Mouse (Mus musculus): Measurements from ENCODE around the gene Pms1. TPM values are rescaled to one million over a fixed set of nuclear protein-coding genes. Genes with fewer than 3 reads are reported as not detected.
"Not testable (repeated sequence)": the region's sequence is repeated elsewhere in the genome, so short reads cannot be mapped to it uniquely, and the experiment has no call there.

The Pms1 gene
- polyA plus RNA-seq, 1 experiment from 2014 or later: 20.1 TPM

- ATAC-seq (replicated peaks; ENCODE audit: low FRiP score) (peak; percentile 47; the same call in 1 of the 2 replicates), DNase-seq (ENCODE audit: low spot score) (no peak)
- Histone ChIP-seq H3K9me3 (ENCODE audit: control insufficient read depth, low read length) (no peaks in the 10 kb centered on the region), H3K4me1 (replicated peaks; ENCODE audit: control insufficient read depth, insufficient read depth, low read length) (0 out of 2 replicates have a peak, but pooled peaks cover 3% of the 10 kb centered on the region), H3K27me3 (replicated peaks; ENCODE audit: control insufficient read depth, insufficient read depth, low read length) (no peaks in the 10 kb centered on the region), H3K36me3 (ENCODE audit: control insufficient read depth, insufficient read depth, low read length) (peaks cover 11% of the 10 kb centered on the region), H3K9ac (ENCODE audit: low read depth, low read length) (no peak overlapping the region), H3K4me3 (ENCODE audit: low read depth, low read length) (no peak overlapping the region), H3K4me2 (no peak overlapping the region), H3K27ac (ENCODE audit: low read depth, low read length) (no peak overlapping the region)
- 87% methylated on average over 4 of the region's 4 CpGs for WGBS
Measured at GRCm38 (mm10) chr1:53321662-53322344, 25.0 kb upstream of the Pms1 start.

- Histone ChIP-seq H3K27ac (ENCODE audit: low read depth, low read length) (peak within 1 kb of the TSS; percentile 66), H3K9ac (ENCODE audit: low read depth, low read length) (peak within 1 kb of the TSS; percentile 75), H3K4me1 (replicated peaks; ENCODE audit: control insufficient read depth, insufficient read depth, low read length) (no peaks in the 10 kb centered on the region), H3K27me3 (replicated peaks; ENCODE audit: control insufficient read depth, insufficient read depth, low read length) (no peaks in the 10 kb centered on the region), H3K4me2 (peak within 1 kb of the TSS; percentile 64), H3K4me3 (ENCODE audit: low read depth, low read length) (peak within 1 kb of the TSS; percentile 67), H3K36me3 (ENCODE audit: control insufficient read depth, insufficient read depth, low read length) (peaks cover 8% of the 10 kb centered on the region), H3K9me3 (ENCODE audit: control insufficient read depth, low read length) (no peaks in the 10 kb centered on the region)
- peak; percentile 94 for ATAC-seq (replicated peaks; ENCODE audit: low FRiP score)
- DNase-seq (ENCODE audit: low spot score): peak; percentile 82
- 3% methylated on average over 27 of the region's 27 CpGs for WGBS
Measured at GRCm38 (mm10) chr1:53312989-53313967, 16.5 kb upstream of the Pms1 start, which contains the start of gene Osgepl1. Osgepl1 (plus strand) TSS chr1:53313624.

- no peaks in the 10 kb centered on the region for H3K9me3 ChIP-seq (ENCODE audit: control insufficient read depth, low read length)
- H3K4me3 ChIP-seq (ENCODE audit: low read depth, low read length): no peak overlapping the region
- DNase-seq (ENCODE audit: low spot score) (no peak), ATAC-seq (replicated peaks; ENCODE audit: low FRiP score) (no peak)
- H3K4me2 ChIP-seq: no peak overlapping the region
- no peak overlapping the region for H3K27ac ChIP-seq (ENCODE audit: low read depth, low read length)
- peaks cover 2% of the 10 kb centered on the region; the same call in 1 of the 2 replicates for H3K36me3 ChIP-seq (ENCODE audit: control insufficient read depth, insufficient read depth, low read length)
- no peak overlapping the region for H3K9ac ChIP-seq (ENCODE audit: low read depth, low read length)
- 80% methylated on average over 4 of the region's 4 CpGs for WGBS
- peaks cover 5% of the 10 kb centered on the region for H3K4me1 ChIP-seq (replicated peaks; ENCODE audit: control insufficient read depth, insufficient read depth, low read length)
- H3K27me3 ChIP-seq (replicated peaks; ENCODE audit: control insufficient read depth, insufficient read depth, low read length): no peaks in the 10 kb centered on the region
Measured at GRCm38 (mm10) chr1:53300506-53300905, 3.7 kb upstream of the Pms1 start.

GRCm38 (mm10) chr1:53291197-53291596 is 5.6 kb downstream of the Pms1 start:
- Histone ChIP-seq H3K4me2 (no peak overlapping the region), H3K36me3 (ENCODE audit: control insufficient read depth, insufficient read depth, low read length) (no peaks in the 10 kb centered on the region), H3K27ac (ENCODE audit: low read depth, low read length) (no peak overlapping the region), H3K9ac (ENCODE audit: low read depth, low read length) (no peak overlapping the region), H3K9me3 (ENCODE audit: control insufficient read depth, low read length) (no peaks in the 10 kb centered on the region), H3K4me1 (replicated peaks; ENCODE audit: control insufficient read depth, insufficient read depth, low read length) (no peaks in the 10 kb centered on the region), H3K27me3 (replicated peaks; ENCODE audit: control insufficient read depth, insufficient read depth, low read length) (no peaks in the 10 kb centered on the region), H3K4me3 (ENCODE audit: low read depth, low read length) (no peak overlapping the region)
- no peak for DNase-seq (ENCODE audit: low spot score)
- 82% methylated on average over 3 of the region's 3 CpGs for WGBS
- no peak for ATAC-seq (replicated peaks; ENCODE audit: low FRiP score)

GRCm38 (mm10) chr1:53272646-53273045 is 24.2 kb downstream of the Pms1 start:
- no peak overlapping the region for H3K9ac ChIP-seq (ENCODE audit: low read depth, low read length)
- H3K36me3 ChIP-seq (ENCODE audit: control insufficient read depth, insufficient read depth, low read length): peaks cover 2% of the 10 kb centered on the region; the same call in 1 of the 2 replicates
- H3K27me3 ChIP-seq (replicated peaks; ENCODE audit: control insufficient read depth, insufficient read depth, low read length): no peaks in the 10 kb centered on the region
- ATAC-seq (replicated peaks; ENCODE audit: low FRiP score) (no peak), DNase-seq (ENCODE audit: low spot score) (no peak)
- H3K9me3 ChIP-seq (ENCODE audit: control insufficient read depth, low read length): no peaks in the 10 kb centered on the region
- H3K4me2 ChIP-seq: no peak overlapping the region
- no peaks in the 10 kb centered on the region for H3K4me1 ChIP-seq (replicated peaks; ENCODE audit: control insufficient read depth, insufficient read depth, low read length)
- H3K27ac ChIP-seq (ENCODE audit: low read depth, low read length): no peak overlapping the region
- no peak overlapping the region for H3K4me3 ChIP-seq (ENCODE audit: low read depth, low read length)

- no peak for ATAC-seq (replicated peaks; ENCODE audit: low FRiP score)
- H3K27ac ChIP-seq (ENCODE audit: low read depth, low read length): no peak overlapping the region
Measured at GRCm38 (mm10) chr1:53269901-53270300, 26.9 kb downstream of the Pms1 start.

GRCm38 (mm10) chr1:53264958-53265612 is 31.7 kb downstream of the Pms1 start:
- H3K27me3 ChIP-seq (replicated peaks; ENCODE audit: control insufficient read depth, insufficient read depth, low read length); H3K27ac ChIP-seq (ENCODE audit: low read depth, low read length): not testable (repeated sequence)

More at GRCm38 (mm10) chr1:53269901-53270300, 26.9 kb downstream of the Pms1 start:
- Histone ChIP-seq H3K9me3 (ENCODE audit: control insufficient read depth, low read length) (no peaks in the 10 kb centered on the region), H3K4me2 (no peak overlapping the region), H3K4me1 (replicated peaks; ENCODE audit: control insufficient read depth, insufficient read depth, low read length) (no peaks in the 10 kb centered on the region), H3K36me3 (ENCODE audit: control insufficient read depth, insufficient read depth, low read length) (peaks cover 2% of the 10 kb centered on the region; the same call in 1 of the 2 replicates), H3K9ac (ENCODE audit: low read depth, low read length) (no peak overlapping the region), H3K4me3 (ENCODE audit: low read depth, low read length) (no peak overlapping the region), H3K27me3 (replicated peaks; ENCODE audit: control insufficient read depth, insufficient read depth, low read length) (no peaks in the 10 kb centered on the region)
- 76% methylated on average over 3 of the region's 3 CpGs for whole genome bisulfite sequencing
- no peak for DNase-seq (ENCODE audit: low spot score)

GRCm38 (mm10) chr1:53226063-53226462 is 70.8 kb downstream of the Pms1 start:
- no peaks in the 10 kb centered on the region for H3K9me3 ChIP-seq (ENCODE audit: control insufficient read depth, low read length)
- no peak overlapping the region for H3K9ac ChIP-seq (ENCODE audit: low read depth, low read length)
- H3K4me2 ChIP-seq: no peak overlapping the region
- H3K4me1 ChIP-seq (replicated peaks; ENCODE audit: control insufficient read depth, insufficient read depth, low read length): no peaks in the 10 kb centered on the region
- H3K36me3 ChIP-seq (ENCODE audit: control insufficient read depth, insufficient read depth, low read length): no peaks in the 10 kb centered on the region; the same call in 1 of the 2 replicates
- 61% methylated on average over 1 of the region's 1 CpGs for WGBS
- ATAC-seq (replicated peaks; ENCODE audit: low FRiP score) (no peak), DNase-seq (ENCODE audit: low spot score) (no peak)
- H3K4me3 ChIP-seq (ENCODE audit: low read depth, low read length): no peak overlapping the region
- H3K27me3 ChIP-seq (replicated peaks; ENCODE audit: control insufficient read depth, insufficient read depth, low read length): no peaks in the 10 kb centered on the region
- H3K27ac ChIP-seq (ENCODE audit: low read depth, low read length): no peak overlapping the region

More at GRCm38 (mm10) chr1:53264958-53265612, 31.7 kb downstream of the Pms1 start:
- not testable (repeated sequence) for H3K4me1 ChIP-seq (replicated peaks; ENCODE audit: control insufficient read depth, insufficient read depth, low read length); DNase-seq (ENCODE audit: low spot score); ATAC-seq (replicated peaks; ENCODE audit: low FRiP score); H3K4me2 ChIP-seq; H3K9ac ChIP-seq (ENCODE audit: low read depth, low read length); H3K4me3 ChIP-seq (ENCODE audit: low read depth, low read length); H3K36me3 ChIP-seq (ENCODE audit: control insufficient read depth, insufficient read depth, low read length); H3K9me3 ChIP-seq (ENCODE audit: control insufficient read depth, low read length)

Measured in liver, embryonic 11.5 days (tissue).